Mouse (Mus musculus) CH12.LX (cell line): ENCODE measurements around the gene Spop. TPM values are rescaled to one million over a fixed set of nuclear protein-coding genes. Genes with fewer than 3 reads are reported as not detected.

Experiments
- DNase-seq: peaks from one replicate; pipeline ENCODE4 v3.0.0-alpha.2; 2013; ENCODE audit errors: extremely low read depth
- H3K27ac ChIP-seq: 2 replicates; pipeline ENCODE4 v1.5.1; 2012; ENCODE audit warnings: low read depth, mild to moderate bottlenecking, control low read depth, moderate library complexity; ENCODE audit not compliant: insufficient read depth
- H3K27me3 ChIP-seq: replicated peaks from 2 replicates; pipeline ENCODE3; 2012; ENCODE audit warnings: inconsistent platforms
- H3K36me3 ChIP-seq, 2 experiments: replicated peaks in 1 of 2; 2 replicates each; pipeline versions ENCODE3 to v1.6.1; 2012; ENCODE audit warnings: inconsistent platforms in 1 of 2, low read length in 1 of 2, mild to moderate bottlenecking in 1 of 2, mixed read lengths in 1 of 2, moderate library complexity in 1 of 2; ENCODE audit not compliant: control insufficient read depth in 1 of 2, insufficient read depth in 1 of 2
- H3K4me1 ChIP-seq, 2 experiments: 2 replicates each; pipeline ENCODE4 v1.6.1; 2012; ENCODE audit warnings: inconsistent platforms in 1 of 2, moderate library complexity in 1 of 2; ENCODE audit not compliant: insufficient read depth in 2 of 2, control insufficient read depth in 1 of 2
- H3K4me2 ChIP-seq: 2 replicates; pipeline ENCODE4 v1.6.1; 2012; ENCODE audit warnings: low read depth, mild to moderate bottlenecking, control low read depth; ENCODE audit not compliant: poor library complexity, insufficient read depth, severe bottlenecking
- H3K4me3 ChIP-seq, 3 experiments: fragments of 150-350 bp in 1 of 3; sonication (generic) in 1 of 3; replicated peaks in 1 of 3; 2 replicates each; pipeline versions ENCODE3 to v1.5.1; 2011 to 2012; ENCODE audit warnings: low read depth in 2 of 3, low read length in 2 of 3, mild to moderate bottlenecking in 2 of 3, moderate library complexity in 2 of 3, control low read depth in 1 of 3, improper control_type of control experiment in 1 of 3, inconsistent platforms in 1 of 3, mixed read lengths in 1 of 3; ENCODE audit not compliant: poor library complexity in 1 of 3
- H3K79me2 ChIP-seq: replicated peaks from 2 replicates; pipeline ENCODE4 v1.6.1; 2012; ENCODE audit warnings: mild to moderate bottlenecking, moderate library complexity; ENCODE audit not compliant: control insufficient read depth, poor library complexity, insufficient read depth, severe bottlenecking; ENCODE audit errors: extremely low read depth
- H3K9ac ChIP-seq: 2 replicates; pipeline ENCODE4 v1.6.1; 2012; ENCODE audit warnings: low read depth, mild to moderate bottlenecking, control low read depth, moderate library complexity; ENCODE audit not compliant: insufficient read depth
- H3K9me3 ChIP-seq: replicated peaks from 2 replicates; pipeline ENCODE3; 2012; ENCODE audit warnings: low read length, inconsistent platforms, mixed read lengths
- BHLHE40 ChIP-seq: IDR thresholded peaks from 2 replicates; pipeline ENCODE4 v1.6.1; 2011; ENCODE audit warnings: mild to moderate bottlenecking, low read depth, low read length, improper control_type of control experiment
- ETS1 ChIP-seq: conservative IDR thresholded peaks from 2 replicates; pipeline ENCODE4 v1.6.1; 2012; ENCODE audit warnings: low read depth, mild to moderate bottlenecking, inconsistent platforms, low read length, improper control_type of control experiment, moderate library complexity
- IRF4 ChIP-seq: IDR thresholded peaks from 2 replicates; pipeline ENCODE4 v1.6.1; 2014; ENCODE audit warnings: low read depth, mild to moderate bottlenecking, inconsistent platforms, low read length, improper control_type of control experiment
- KAT2A ChIP-seq: IDR thresholded peaks from 2 replicates; pipeline ENCODE4 v1.6.1; 2012; ENCODE audit warnings: low read length, improper control_type of control experiment, inconsistent platforms; ENCODE audit not compliant: insufficient replicate concordance
- MAX ChIP-seq: IDR thresholded peaks from 2 replicates; pipeline ENCODE4 v1.6.1; 2011; ENCODE audit warnings: low read length, improper control_type of control experiment
- MYC ChIP-seq: IDR thresholded peaks from 2 replicates; pipeline ENCODE4 v1.6.1; 2011; ENCODE audit warnings: low read depth, mild to moderate bottlenecking, improper control_type of control experiment, low read length
- RAD21 ChIP-seq: IDR thresholded peaks from 2 replicates; pipeline ENCODE4 v1.6.1; 2011; ENCODE audit warnings: low read depth, mild to moderate bottlenecking, low read length, improper control_type of control experiment, moderate library complexity
- SMC3 ChIP-seq: IDR thresholded peaks from 2 replicates; pipeline ENCODE4 v1.6.1; 2011; ENCODE audit warnings: low read depth, low read length, improper control_type of control experiment
- TBP ChIP-seq: conservative IDR thresholded peaks from 2 replicates; pipeline ENCODE4 v1.6.1; 2011; ENCODE audit warnings: low read depth, low read length, improper control_type of control experiment
- USF1 ChIP-seq: IDR thresholded peaks from 2 replicates; pipeline ENCODE4 v1.6.1; 2014; ENCODE audit warnings: low read depth, mild to moderate bottlenecking, inconsistent platforms, low read length, improper control_type of control experiment
- ZC3H11A ChIP-seq: IDR thresholded peaks from 2 replicates; pipeline ENCODE4 v1.6.1; 2012; ENCODE audit warnings: low read depth, mild to moderate bottlenecking, inconsistent platforms, low read length, improper control_type of control experiment
- dilution Hi-C: fragments of 300-500 bp; cut with MboI; formaldehyde crosslinking; loops from 2 replicates; pipeline ENCODE4 v1.14.3; 2020; ENCODE audit warnings: low sequenced_read_pairs; ENCODE audit not compliant: extremely low pct_unique_long_range_greater_than_20kb, extremely low pct_ligation_motif_present
- in situ Hi-C: fragments of 300-500 bp; cut with MboI; formaldehyde crosslinking; loops from 3 replicates; pipeline ENCODE4 v1.14.3; 2019; ENCODE audit warnings: low sequenced_read_pairs, low pct_ligation_motif_present, low pct_unique_long_range_greater_than_20kb, mixed read lengths
- polyA plus RNA-seq: library from polyadenylated mRNA; unstranded; fragments of >175 nt; gene quantifications from 2 replicates; pipeline ENCODE4 v1.2.1, GENCODE M21; 2012; ENCODE audit warnings: low read depth; ENCODE audit not compliant: insufficient read length
- total RNA-seq, 2 experiments: library from RNA; depleted of rRNA; stranded (reverse); fragments of 300-350 nt in 1 of 2; fragments of >200 nt in 1 of 2; gene quantifications; 2 replicates each; pipeline ENCODE4 v1.2.3; 2012 to 2014

The Spop gene
- total and polyA plus RNA-seq, 3 experiments: 42.7 to 103 (median 51.9) TPM

DNA sequence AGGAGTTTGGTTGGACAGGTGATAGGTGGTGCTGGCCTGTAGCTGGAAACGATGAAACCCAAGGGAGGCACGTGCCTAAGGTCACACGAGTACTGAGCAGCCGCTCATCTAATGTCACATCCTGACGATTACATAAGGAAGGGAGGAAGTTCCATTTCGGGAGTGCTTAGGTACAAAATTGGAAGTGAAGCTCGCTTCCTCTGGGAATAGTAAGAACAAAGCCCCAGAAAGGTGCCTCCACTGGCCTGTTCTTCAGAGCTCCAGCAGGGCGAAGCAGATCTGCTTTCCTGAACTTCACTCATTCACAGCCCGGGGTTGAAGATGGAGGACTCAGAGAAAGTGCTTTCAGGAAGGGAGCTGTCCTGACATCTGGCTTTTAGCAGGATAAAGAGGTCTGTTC lies 80.1 kb downstream of the Spop start:
- TF ChIP-seq IRF4: no peak
- no peak for TF ChIP-seq MAX
- TF ChIP-seq MYC: no peak
- no peak for TF ChIP-seq SMC3
- no peak for TF ChIP-seq BHLHE40
- no peak for TF ChIP-seq ZC3H11A
- H3K36me3 ChIP-seq: peaks cover 44 to 91% of the 10 kb centered on the region in 2 experiments
- in situ Hi-C loops: no loop called here

GRCm38 (mm10) chr11:95494374-95494773 lies 80.5 kb downstream of the Spop start:
- Histone ChIP-seq H3K4me3 (no peak overlapping the region), H3K27me3 (no peaks in the 10 kb centered on the region), H3K9me3 (no peaks in the 10 kb centered on the region), H3K4me1 (no peaks in the 10 kb centered on the region), H3K9ac (no peak overlapping the region), H3K79me2 (no peaks in the 10 kb centered on the region), H3K36me3 (peaks cover 44 to 87% of the 10 kb centered on the region in 2 experiments), H3K4me2 (no peak overlapping the region)
- DNase-seq: no peak
- dilution Hi-C loops (no loop called here), in situ Hi-C loops (no loop called here)
- no peak for TF ChIP-seq MYC
- no peak for TF ChIP-seq KAT2A
- no peak for TF ChIP-seq TBP
- TF ChIP-seq, all 38 proteins: peak for 0
- H3K27ac ChIP-seq: no peak overlapping the region

More for the DNA sequence above, 80.1 kb downstream of the Spop start:
- H3K79me2 ChIP-seq: no peaks in the 10 kb centered on the region
- no peak overlapping the region for H3K4me2 ChIP-seq
- no peak overlapping the region for H3K27ac ChIP-seq
- no peaks in the 10 kb centered on the region for H3K9me3 ChIP-seq
- dilution Hi-C loops: no loop called here
- H3K4me1 ChIP-seq: no peaks in the 10 kb centered on the region
- H3K4me3 ChIP-seq: no peak overlapping the region
- no peak overlapping the region for H3K9ac ChIP-seq
- no peak for DNase-seq
- no peaks in the 10 kb centered on the region for H3K27me3 ChIP-seq

DNA sequence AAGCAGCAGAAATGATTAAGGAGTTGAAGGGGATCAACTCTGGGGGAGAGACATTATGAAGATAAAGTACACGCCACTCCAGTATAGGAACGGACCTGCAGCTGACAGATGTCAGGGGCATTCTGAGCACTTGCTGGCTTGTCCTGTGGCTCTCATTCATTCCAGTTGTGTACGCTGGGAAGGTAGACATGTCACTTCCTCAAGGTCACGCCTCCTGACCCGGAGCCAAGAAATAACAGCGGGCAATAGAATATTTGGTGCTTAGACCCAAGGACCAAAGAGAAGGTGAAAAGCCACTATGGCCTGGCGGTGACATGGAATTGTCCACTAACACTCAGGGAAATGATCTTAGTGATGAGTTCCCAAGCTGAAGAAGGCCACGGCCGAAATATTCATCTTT lies 82.0 kb downstream of the Spop start:
- Histone ChIP-seq H3K27ac (no peak overlapping the region), H3K27me3 (no peaks in the 10 kb centered on the region)
- TF ChIP-seq USF1: no peak
- TF ChIP-seq ETS1: no peak
- TF ChIP-seq RAD21: no peak
- TF ChIP-seq, all 38 proteins: peak for 0
- Histone ChIP-seq H3K9me3 (no peaks in the 10 kb centered on the region), H3K4me3 (no peak overlapping the region), H3K36me3 (peaks cover 33 to 72% of the 10 kb centered on the region in 2 experiments), H3K4me2 (no peak overlapping the region), H3K79me2 (no peaks in the 10 kb centered on the region), H3K9ac (no peak overlapping the region), H3K4me1 (no peaks in the 10 kb centered on the region)
- dilution Hi-C loops (no loop called here), in situ Hi-C loops (no loop called here)
- DNase-seq: no peak
